Mouse (Mus musculus) liver, embryonic 14.5 days (tissue): ENCODE measurements around the gene Nrros.
A peak's percentile ranks its signal among the peaks of the same experiment; 100 is the strongest.

Experiments
- CTCF ChIP-seq: IDR thresholded peaks from 2 replicates; pipeline ENCODE4 v1.5.1; 2016; ENCODE audit warnings: antibody characterized with exemption, low read depth, control low read depth
- EP300 ChIP-seq: IDR thresholded peaks from 2 replicates; pipeline ENCODE4 v1.6.1; 2016; ENCODE audit warnings: antibody characterized with exemption, low read depth

DNA sequence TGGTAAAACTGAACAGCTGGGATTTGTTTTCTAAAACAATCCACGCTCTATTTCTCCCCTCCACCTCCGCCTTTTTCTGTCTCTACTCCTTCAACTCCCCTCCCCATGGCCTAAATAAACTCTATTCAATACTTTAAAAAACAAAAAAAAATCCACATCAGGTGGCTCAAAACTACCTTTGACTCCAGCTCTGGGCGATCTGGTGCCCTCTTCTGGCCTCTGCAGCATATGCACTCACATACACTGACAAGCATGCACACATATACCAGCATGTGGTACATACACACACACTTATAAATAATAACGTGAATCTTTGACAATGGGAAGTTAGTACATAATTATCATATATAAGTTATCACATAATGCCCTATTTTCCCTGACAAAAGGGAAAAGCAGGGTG, 9.6 kb upstream of the Nrros start:
- TF ChIP-seq CTCF: peak; percentile 52
- no peak for TF ChIP-seq EP300
